Mouse (Mus musculus) intestine, embryonic 16.5 days (tissue): Measurements from ENCODE around the gene Olfr1532-ps1. TPM values are rescaled to one million over a fixed set of nuclear protein-coding genes. Genes with fewer than 3 reads are reported as not detected.
"Not testable (repeated sequence)": the region's sequence is repeated elsewhere in the genome, so short reads cannot be mapped to it uniquely, and the experiment has no call there.

Experiments used
- ATAC-seq: fragments of 200-750 bp; cut with Nextera tagmentation; 2 replicates; pipeline ENCODE4 v1.8.0; 2017; ENCODE audit warnings: moderate TSS enrichment, moderate library complexity
- H3K27ac ChIP-seq: fragments of 300-500 bp; sonication (generic); 2 replicates; pipeline ENCODE4 v1.5.1; 2014; ENCODE audit warnings: mild to moderate bottlenecking, low read length
- H3K27me3 ChIP-seq: fragments of 300-500 bp; sonication (generic); replicated peaks from 2 replicates; pipeline ENCODE4 v1.6.1; 2014; ENCODE audit warnings: low read length, control low read depth, mixed read lengths; ENCODE audit not compliant: control insufficient read depth, insufficient read depth
- H3K36me3 ChIP-seq: fragments of 300-500 bp; sonication (generic); 2 replicates; pipeline ENCODE4 v1.6.1; 2014; ENCODE audit warnings: low read length, control low read depth; ENCODE audit not compliant: control insufficient read depth, insufficient read depth
- H3K4me1 ChIP-seq: fragments of 300-500 bp; sonication (generic); 2 replicates; pipeline ENCODE4 v1.6.1; 2014; ENCODE audit warnings: low read length, control low read depth, mixed read lengths; ENCODE audit not compliant: control insufficient read depth, insufficient read depth
- H3K4me2 ChIP-seq: fragments of 300-500 bp; sonication (generic); 2 replicates; pipeline ENCODE4 v1.6.1; 2014; ENCODE audit warnings: low read depth, low read length, control low read depth
- H3K4me3 ChIP-seq: fragments of 300-500 bp; sonication (generic); 2 replicates; pipeline ENCODE4 v1.5.1; 2014; ENCODE audit warnings: mild to moderate bottlenecking, low read length
- H3K9ac ChIP-seq: fragments of 300-500 bp; sonication (generic); 2 replicates; pipeline ENCODE4 v1.6.1; 2014; ENCODE audit warnings: low read depth, low read length
- H3K9me3 ChIP-seq: fragments of 300-500 bp; sonication (generic); 2 replicates; pipeline ENCODE4 v1.6.1; 2016; ENCODE audit warnings: low read length, control low read depth; ENCODE audit not compliant: control insufficient read depth
- WGBS: fragments of 180-500 bp; shearing (Covaris S2); extraction: QIAGEN DNeasy Blood & Tissue Kit; methylation state at CpG from one replicate; pipeline ENCODE4 v1.1.7; 2014; 5-methylcytosine and 5-hydroxymethylcytosine counted together
- polyA plus RNA-seq: library from polyadenylated mRNA; unstranded; fragments of >200 nt; fragmentation: Nextera tagmentation; extraction: Ambion mirVana; gene quantifications from 2 replicates; pipeline ENCODE4 v1.2.1, GENCODE M21; 2015

The Olfr1532-ps1 gene
- not detected in 2 replicates for polyA plus RNA-seq

- no peaks in the 10 kb centered on the region for H3K4me1 ChIP-seq
- H3K4me2 ChIP-seq = no peak within 1 kb of the TSS
- H3K9me3 ChIP-seq = no peaks in the 10 kb centered on the region
- no peak for ATAC-seq
- 64% methylated on average over 2 of the region's 2 CpGs for WGBS
- H3K36me3 ChIP-seq = no peaks in the 10 kb centered on the region
- H3K9ac ChIP-seq = no peak within 1 kb of the TSS
- no peak within 1 kb of the TSS for H3K27ac ChIP-seq
- H3K4me3 ChIP-seq = no peak within 1 kb of the TSS
- H3K27me3 ChIP-seq = no peaks in the 10 kb centered on the region
Measured at GRCm38 (mm10) chr7:106907676-106908075, at the start of gene Olfr1532-ps1. Gene Olfr1532-ps1, plus strand, starts transcription at chr7:106908001.

- Histone ChIP-seq H3K4me2 (no peak within 1 kb of the TSS), H3K4me3 (no peak within 1 kb of the TSS), H3K36me3 (no peaks in the 10 kb centered on the region), H3K27me3 (no peaks in the 10 kb centered on the region), H3K9me3 (no peaks in the 10 kb centered on the region), H3K27ac (no peak within 1 kb of the TSS), H3K9ac (no peak within 1 kb of the TSS), H3K4me1 (no peaks in the 10 kb centered on the region)
- no peak for ATAC-seq
Measured at GRCm38 (mm10) chr7:106862885-106863284, 44.9 kb upstream of the Olfr1532-ps1 start, which contains the start of gene Olfr704. Gene Olfr704, plus strand, starts transcription at chr7:106863185.

- no peak within 1 kb of the TSS for H3K27ac ChIP-seq
- H3K4me1 ChIP-seq = no peaks in the 10 kb centered on the region
- 81% methylated on average over 3 of the region's 3 CpGs for WGBS
- no peaks in the 10 kb centered on the region for H3K27me3 ChIP-seq
- no peak within 1 kb of the TSS for H3K9ac ChIP-seq
- no peak for ATAC-seq
- H3K36me3 ChIP-seq = no peaks in the 10 kb centered on the region
- no peak within 1 kb of the TSS for H3K4me3 ChIP-seq
- no peak within 1 kb of the TSS for H3K4me2 ChIP-seq
- H3K9me3 ChIP-seq = no peaks in the 10 kb centered on the region
Measured at GRCm38 (mm10) chr7:106876791-106877190, 31.0 kb upstream of the Olfr1532-ps1 start, which contains the start of gene Olfr705. Gene Olfr705, minus strand, starts transcription at chr7:106876891.

GRCm38 (mm10) chr7:106888062-106888461 is 19.7 kb upstream of the Olfr1532-ps1 start, which contains the start of gene Olfr706:
Gene Olfr706, minus strand, starts transcription at chr7:106888162.
- Histone ChIP-seq H3K4me3 (no peak within 1 kb of the TSS), H3K27ac (no peak within 1 kb of the TSS), H3K27me3 (no peaks in the 10 kb centered on the region), H3K4me1 (no peaks in the 10 kb centered on the region), H3K36me3 (no peaks in the 10 kb centered on the region), H3K9me3 (no peaks in the 10 kb centered on the region), H3K4me2 (no peak within 1 kb of the TSS), H3K9ac (no peak within 1 kb of the TSS)
- ATAC-seq = no peak
- 86% methylated on average over 2 of the region's 2 CpGs for whole genome bisulfite sequencing

GRCm38 (mm10) chr7:106901141-106901540 is 6.7 kb upstream of the Olfr1532-ps1 start, which contains the start of gene Olfr707:
Gene Olfr707, minus strand, starts transcription at chr7:106901241.
- not testable (repeated sequence) for H3K27ac ChIP-seq, H3K9ac ChIP-seq, ATAC-seq, H3K9me3 ChIP-seq, H3K36me3 ChIP-seq, H3K4me2 ChIP-seq, H3K4me3 ChIP-seq, H3K4me1 ChIP-seq, H3K27me3 ChIP-seq
- WGBS = 88% methylated on average over 3 of the region's 3 CpGs

- not testable (repeated sequence) for H3K4me2 ChIP-seq, H3K27me3 ChIP-seq, H3K4me1 ChIP-seq, H3K36me3 ChIP-seq, H3K9ac ChIP-seq, H3K9me3 ChIP-seq, H3K4me3 ChIP-seq, H3K27ac ChIP-seq, ATAC-seq
- whole genome bisulfite sequencing = 85% methylated on average over 6 of the region's 7 CpGs
Measured at GRCm38 (mm10) chr7:106920961-106921360, 13.2 kb downstream of the Olfr1532-ps1 start.

- Histone ChIP-seq H3K4me3 (no peak within 1 kb of the TSS), H3K27me3 (no peaks in the 10 kb centered on the region), H3K9ac (no peak within 1 kb of the TSS), H3K4me2 (no peak within 1 kb of the TSS), H3K9me3 (no peaks in the 10 kb centered on the region), H3K4me1 (no peaks in the 10 kb centered on the region), H3K36me3 (no peaks in the 10 kb centered on the region), H3K27ac (no peak within 1 kb of the TSS)
- ATAC-seq = no peak
Measured at GRCm38 (mm10) chr7:106932119-106932518, 24.3 kb downstream of the Olfr1532-ps1 start, which contains the start of gene Olfr709-ps1. Gene Olfr709-ps1, minus strand, starts transcription at chr7:106932219.

- H3K27me3 ChIP-seq = no peaks in the 10 kb centered on the region
- WGBS = 72% methylated on average over 3 of the region's 3 CpGs
- no peak within 1 kb of the TSS for H3K4me3 ChIP-seq
- H3K9me3 ChIP-seq = no peaks in the 10 kb centered on the region
- ATAC-seq = no peak
- H3K36me3 ChIP-seq = no peaks in the 10 kb centered on the region
- no peak within 1 kb of the TSS for H3K4me2 ChIP-seq
- H3K9ac ChIP-seq = no peak within 1 kb of the TSS
- H3K27ac ChIP-seq = no peak within 1 kb of the TSS
- H3K4me1 ChIP-seq = no peaks in the 10 kb centered on the region
Measured at GRCm38 (mm10) chr7:106948212-106948611, 40.4 kb downstream of the Olfr1532-ps1 start, which contains the start of gene Olfr710. Gene Olfr710, minus strand, starts transcription at chr7:106948312.

- no peaks in the 10 kb centered on the region for H3K9me3 ChIP-seq
- H3K27me3 ChIP-seq = no peaks in the 10 kb centered on the region
- no peak for ATAC-seq
- 94% methylated on average over 1 of the region's 1 CpGs for WGBS
- no peak within 1 kb of the TSS for H3K4me3 ChIP-seq
- no peaks in the 10 kb centered on the region for H3K4me1 ChIP-seq
- no peak within 1 kb of the TSS for H3K27ac ChIP-seq
- no peak within 1 kb of the TSS for H3K9ac ChIP-seq
- H3K4me2 ChIP-seq = no peak within 1 kb of the TSS
- H3K36me3 ChIP-seq = no peaks in the 10 kb centered on the region
Measured at GRCm38 (mm10) chr7:106963837-106964236, 56.0 kb downstream of the Olfr1532-ps1 start, which contains the start of gene Olfr6. Gene Olfr6, minus strand, starts transcription at chr7:106963937.
